Mouse (Mus musculus): ENCODE measurements at regions not wholly inside any gene's neighbourhood (a gene's known extent, or its start where the extent isn't known, plus 50 kb on each side); places are given as distances from the start of the nearest gene placed in this dataset.
A peak's percentile ranks its signal among the peaks of the same experiment; 100 is the strongest.
"Not testable (repeated sequence)": the region's sequence is repeated elsewhere in the genome, so short reads cannot be mapped to it uniquely, and the experiment has no call there.

DNA sequence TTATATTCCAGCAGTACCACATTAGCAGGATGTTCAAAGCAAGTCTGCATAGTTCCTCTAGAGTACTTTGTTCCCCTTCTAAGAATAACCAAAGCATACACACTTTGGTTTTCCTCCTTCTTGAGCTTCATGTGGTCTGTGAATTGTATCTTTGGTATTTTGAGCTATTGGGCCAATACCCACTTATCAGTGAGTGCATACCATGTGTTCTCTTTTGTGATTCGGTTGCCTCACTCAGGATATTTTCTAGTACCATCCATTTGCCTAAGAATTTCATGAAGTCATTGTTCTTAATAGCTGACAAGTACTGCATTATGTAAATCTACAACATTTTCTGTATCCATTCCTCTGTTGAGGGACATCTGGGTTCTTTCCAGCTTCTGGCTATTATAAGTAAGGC is 535.3 kb upstream of the N6amt1 start:
- DNase-seq (ENCODE audit: extremely low read depth, insufficient read length, low spot score): not testable (repeated sequence)

DNA sequence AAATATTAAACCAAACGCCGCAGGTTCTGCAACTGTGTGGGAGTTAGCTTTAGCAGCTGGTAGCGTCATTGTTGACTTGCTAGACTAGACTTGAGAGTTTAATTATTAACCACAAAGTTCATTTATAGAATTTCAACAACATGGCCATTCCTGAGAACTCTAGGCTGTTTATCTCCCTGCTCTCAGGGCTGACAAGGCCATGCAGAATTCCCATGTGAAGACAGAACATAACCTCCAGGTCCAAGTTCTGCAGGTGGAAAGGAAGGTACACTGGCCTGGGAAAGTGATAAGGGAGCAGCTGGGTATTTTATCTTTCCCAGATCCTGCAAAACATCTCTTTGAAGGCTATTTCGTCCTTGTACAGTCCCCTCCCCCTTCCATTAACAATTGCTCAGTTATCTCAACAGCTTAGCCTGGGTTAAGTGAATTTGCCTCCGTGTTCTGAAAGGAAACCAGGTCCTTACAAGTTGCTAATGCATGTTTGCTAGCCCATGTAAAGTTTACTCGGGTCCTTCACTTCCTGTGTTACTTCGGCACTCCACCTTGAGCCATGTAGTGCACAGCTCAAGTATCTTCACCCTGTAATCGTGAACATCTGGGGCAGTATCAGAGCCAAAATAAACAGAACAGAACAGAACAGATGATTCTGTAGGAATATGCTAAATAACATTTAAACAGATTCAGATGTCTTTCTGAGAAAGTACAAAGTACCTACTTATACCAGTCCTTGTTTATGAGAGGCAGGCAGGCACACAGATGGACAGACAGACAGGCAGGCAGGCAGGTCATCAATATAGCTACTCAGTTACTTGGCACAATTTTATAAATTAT is 537.0 kb upstream of the N6amt1 start:
- DNase-seq (ENCODE audit: extremely low read depth, insufficient read length, low spot score): no peak

DNA sequence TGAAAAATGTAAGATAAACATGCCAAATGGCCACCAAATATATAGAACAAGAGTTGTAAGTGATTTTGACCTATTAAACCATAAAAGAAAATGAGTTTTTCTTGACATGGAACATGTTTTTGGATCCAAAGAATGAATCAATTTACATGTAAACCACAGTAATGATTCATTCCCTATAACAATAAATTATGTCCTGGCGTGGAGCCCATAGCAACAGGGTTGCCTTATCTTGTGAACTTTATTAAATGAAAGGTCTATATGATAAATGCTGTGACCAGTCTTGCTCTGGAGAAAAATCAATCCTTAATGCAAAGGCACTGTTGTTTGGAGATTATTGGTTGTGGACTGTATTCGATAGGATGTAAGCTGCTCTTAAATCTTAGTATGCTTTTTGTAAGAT is 538.0 kb upstream of the N6amt1 start:
- DNase-seq (ENCODE audit: extremely low read depth, insufficient read length, low spot score): no peak

DNA sequence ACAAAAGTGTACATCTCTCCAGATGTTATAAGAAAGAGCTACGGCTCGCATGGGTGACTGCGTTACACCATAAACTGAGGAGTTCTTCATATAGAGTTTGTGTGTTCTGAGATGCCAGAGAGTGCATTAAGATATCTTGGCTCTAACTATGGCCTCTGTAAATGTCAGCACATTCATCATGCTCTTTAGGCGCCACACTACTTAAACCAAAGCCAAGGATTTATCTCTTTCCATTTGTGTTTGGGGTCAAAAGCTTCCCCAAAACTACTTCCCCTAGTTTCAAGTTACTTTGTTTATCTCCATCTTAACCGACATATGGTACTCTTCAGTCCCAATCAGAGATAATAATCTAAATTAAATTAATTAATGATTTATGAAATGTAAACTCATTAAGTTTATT is 541.3 kb upstream of the N6amt1 start:
- no peak for DNase-seq (ENCODE audit: extremely low read depth, insufficient read length, low spot score)

DNA sequence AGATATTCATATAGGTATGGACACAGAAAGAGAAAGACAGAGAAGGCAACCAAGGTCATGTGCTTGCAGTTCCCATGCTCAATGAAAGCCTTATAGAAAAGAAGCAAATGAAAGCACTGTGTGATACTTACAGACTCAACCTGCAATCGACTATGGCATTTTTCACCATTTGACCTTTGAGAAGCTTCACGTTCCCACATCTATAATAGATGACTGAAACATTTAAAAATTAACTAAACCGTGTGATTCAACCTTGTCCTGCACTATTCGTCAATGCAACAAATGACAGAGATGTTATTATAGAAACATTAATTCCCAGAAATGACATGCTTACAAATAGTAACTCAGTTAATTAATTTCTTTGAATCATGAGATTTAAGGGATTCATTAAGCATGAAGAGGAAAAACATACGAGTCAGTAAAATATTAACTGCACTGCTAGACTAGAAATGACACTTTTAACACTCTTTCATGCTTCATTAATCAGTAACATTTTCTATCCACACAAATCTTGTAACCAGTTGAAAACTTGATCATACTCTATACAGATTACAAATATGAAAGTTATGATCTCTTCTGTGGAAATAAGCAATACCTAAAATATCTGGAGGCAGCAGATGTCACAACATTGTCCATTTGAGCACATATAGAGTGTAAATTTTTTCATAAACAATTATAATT is 545.2 kb upstream of the N6amt1 start:
- DNase-seq (ENCODE audit: extremely low read depth, insufficient read length, low spot score): no peak

DNA sequence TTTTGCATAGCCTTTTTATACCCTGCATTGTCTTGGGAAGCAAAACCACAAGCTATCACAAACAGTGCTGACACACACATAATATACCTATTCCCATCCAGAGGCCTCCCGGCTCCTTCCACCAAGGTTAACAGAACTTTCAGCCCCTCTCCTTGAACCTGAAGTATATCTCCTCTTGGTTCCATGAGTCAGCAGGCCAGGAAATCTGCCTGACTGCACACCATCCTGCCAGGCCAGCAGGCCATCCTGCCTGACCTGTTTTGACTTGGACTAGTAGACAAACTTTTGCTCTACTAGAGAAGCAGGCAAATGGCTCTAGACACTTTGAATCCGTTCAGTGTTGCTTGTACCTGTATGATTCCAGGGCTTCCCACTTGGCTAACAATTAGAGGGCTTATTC is 547.6 kb upstream of the N6amt1 start:
- no peak for DNase-seq (ENCODE audit: extremely low read depth, insufficient read length, low spot score)

DNA sequence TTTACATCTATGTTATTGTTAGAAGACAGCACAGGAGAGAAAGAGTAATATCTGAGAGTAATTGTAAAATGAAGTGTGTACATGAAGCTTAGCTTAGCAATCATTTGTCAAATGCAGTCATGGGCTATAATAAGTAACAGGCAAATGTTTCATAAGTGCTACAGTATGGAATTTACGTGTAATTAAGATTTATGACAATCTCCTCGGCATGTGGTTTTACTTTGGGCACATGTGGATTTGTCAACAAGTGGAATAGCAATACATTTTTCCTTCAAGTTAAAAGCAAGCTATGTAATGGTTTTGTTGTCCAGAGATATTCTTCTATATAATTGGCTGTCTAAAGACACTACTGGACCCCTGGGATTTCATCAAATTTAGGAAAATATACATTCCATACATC is 577.9 kb upstream of the N6amt1 start:
- no peak for DNase-seq (ENCODE audit: extremely low read depth, insufficient read length, low spot score)

DNA sequence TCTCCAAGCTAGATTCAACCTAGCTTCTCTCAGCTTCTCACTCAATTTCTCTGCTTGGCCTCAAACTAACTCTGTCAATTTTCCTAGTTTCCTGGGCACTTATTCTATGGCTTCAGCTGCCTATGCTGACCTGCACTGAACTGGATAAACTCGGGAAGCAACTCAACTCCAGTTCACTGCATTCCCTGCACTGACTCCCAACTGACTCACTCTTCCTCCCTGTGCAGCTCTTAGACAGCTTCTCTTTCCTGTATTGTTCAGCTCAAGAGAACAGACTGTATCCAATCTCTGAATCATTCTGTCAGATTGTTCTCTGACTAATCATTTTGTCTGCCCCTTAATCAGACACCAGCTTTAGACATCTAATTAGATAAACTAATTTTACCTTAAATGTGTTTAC is 581.4 kb upstream of the N6amt1 start:
- DNase-seq (ENCODE audit: extremely low read depth, insufficient read length, low spot score): no peak

DNA sequence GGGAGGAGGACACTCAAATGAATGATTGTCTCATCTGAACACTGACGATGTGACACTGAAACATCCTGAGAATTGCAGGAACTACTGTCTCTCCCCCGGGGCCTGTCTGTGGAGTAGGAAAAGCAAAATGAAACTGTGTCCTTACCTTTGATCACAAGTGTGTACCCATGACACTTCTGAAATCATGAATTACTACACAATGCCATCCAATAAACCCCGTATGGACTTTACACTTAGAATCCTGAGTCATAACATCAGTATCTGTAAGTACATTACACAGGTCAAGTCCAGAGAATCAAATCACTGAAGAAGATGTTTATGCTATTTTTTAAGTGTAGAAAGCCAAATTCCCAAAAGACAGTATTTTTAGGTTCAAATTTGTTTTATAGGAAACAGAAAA is 585.1 kb upstream of the N6amt1 start:
- DNase-seq (ENCODE audit: extremely low read depth, insufficient read length, low spot score): no peak

DNA sequence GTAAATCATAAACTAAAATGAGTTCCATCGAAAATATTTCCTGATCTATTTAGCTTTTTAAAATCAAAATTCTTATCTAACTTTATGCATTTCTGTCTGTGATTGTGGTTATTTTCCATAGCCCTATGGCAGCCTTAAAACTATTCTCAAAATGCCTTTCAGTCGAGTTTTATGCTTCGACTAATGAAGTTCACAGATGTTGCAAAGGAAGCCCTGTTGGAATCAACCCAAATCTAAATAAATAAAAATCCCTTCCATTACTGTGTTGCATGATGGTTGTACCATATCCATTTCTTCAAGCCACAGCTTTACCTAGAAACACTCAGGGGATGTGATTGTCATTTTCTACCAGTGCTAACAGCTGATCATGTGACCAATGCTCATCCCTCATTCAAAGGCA is 585.6 kb upstream of the N6amt1 start:
- no peak for DNase-seq (ENCODE audit: extremely low read depth, insufficient read length, low spot score)

DNA sequence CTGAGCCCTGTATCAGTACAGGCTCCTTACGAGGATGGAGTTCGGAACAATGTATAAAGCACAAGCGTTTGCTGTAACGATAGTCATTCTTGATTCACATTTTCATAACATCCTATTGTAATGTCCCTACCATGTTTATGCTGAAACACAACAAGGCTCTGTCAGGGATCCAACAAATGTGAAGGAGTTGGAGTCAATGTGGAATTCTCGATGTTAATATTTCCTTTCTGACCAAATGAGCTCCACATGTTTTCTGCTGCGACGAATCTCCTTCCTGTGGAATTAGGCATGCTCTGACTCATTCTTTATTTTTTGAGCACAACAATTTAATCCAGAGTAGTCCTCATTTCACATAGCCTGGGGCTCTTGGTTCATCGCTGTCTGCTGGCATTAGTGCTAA is 588.0 kb upstream of the N6amt1 start:
- DNase-seq (ENCODE audit: extremely low read depth, insufficient read length, low spot score): no peak

DNA sequence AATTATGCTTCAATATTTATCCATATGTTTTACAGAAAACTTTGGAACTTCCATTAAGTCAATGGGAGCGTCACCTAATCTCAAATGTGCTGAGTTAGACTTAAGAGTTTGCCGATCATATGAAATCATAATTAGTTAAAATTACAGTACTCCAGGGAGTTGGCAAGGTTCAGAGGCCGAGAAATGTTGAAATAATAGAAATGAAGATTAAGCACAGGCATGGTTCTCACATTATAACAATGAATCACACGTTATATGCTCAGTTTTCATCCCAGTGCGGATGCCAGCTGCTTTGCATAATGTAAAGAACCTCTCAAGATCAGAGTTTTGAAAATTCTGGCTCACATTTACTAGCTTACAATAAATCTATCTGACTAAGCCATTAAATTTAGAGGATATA is 612.7 kb upstream of the N6amt1 start:
- no peak for DNase-seq (ENCODE audit: extremely low read depth, insufficient read length, low spot score)

DNA sequence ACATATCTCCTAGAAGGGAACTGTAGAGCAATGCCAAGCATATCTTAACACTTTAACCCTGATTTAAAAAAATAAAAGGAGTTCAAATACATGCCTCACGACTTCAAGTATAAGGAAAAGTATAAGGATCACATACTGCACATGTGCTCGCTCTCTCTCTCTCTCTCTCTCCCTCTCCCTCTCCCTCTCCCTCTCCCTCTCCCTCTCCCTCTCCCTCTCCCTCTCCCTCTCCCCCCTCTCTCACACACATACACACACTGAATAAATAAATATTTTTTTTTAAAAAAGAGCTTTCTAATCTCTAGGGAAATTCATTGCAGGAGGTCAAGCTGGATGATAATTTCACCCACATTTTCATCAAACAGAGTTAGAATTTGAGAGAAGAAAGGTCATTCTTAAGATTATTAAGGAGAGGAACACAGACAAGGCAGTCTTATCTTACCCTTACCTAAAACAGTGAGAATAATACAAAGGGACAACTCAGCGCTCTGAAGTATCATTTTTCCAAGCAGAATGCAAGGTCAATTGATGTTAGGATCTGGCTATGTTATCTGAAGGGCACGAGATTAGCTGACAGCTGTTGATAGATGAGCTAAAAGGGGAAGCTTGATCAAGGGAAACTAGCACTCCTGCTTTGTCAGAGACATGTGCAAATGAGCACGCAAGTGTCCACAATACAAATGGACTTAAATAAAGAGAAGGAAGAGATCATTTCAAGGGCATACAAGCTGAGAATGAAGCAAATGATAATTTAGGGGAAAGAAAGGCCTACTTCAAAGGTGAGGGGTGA is 634.8 kb upstream of the N6amt1 start:
- DNase-seq (ENCODE audit: extremely low read depth, insufficient read length, low spot score): no peak

DNA sequence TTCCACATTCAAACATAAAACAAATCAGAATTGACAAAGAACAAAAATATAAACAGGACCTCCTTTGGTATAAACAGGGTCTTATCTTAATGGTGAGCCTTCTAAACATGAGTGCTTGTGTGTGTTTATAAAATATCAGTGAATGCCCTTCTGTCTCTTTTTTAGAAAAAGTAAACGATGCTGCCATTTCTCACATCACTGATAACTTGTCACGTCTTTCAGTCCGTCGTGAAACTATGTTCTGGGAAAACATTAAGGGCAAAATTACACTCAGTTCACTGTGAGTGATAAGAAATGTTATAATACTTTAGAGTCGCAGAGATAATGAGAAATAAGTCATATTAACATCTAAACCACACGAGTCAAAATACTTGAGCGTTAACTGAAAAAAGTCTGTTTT is 635.6 kb upstream of the N6amt1 start:
- no peak for DNase-seq (ENCODE audit: extremely low read depth, insufficient read length, low spot score)

DNA sequence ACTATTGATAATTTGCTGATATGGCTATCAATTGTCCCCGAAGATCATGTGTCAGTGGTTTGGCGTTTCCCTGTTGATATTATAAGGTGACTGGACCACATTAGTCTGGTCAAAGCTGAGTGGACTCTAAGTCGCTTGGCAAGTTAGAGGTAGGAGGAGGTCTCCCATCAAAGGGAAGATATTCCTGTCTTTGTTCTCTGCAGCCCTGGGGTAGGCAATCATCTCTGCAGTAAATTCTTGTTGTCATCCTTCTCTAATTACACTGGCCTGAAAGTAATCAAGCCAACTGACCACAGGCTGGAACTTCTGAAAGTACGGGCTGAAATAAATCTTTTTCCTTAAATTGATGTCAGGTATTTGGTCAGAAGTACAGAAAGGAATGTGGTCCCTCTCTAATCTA is 652.3 kb upstream of the N6amt1 start:
- DNase-seq (ENCODE audit: extremely low read depth, insufficient read length, low spot score): no peak

DNA sequence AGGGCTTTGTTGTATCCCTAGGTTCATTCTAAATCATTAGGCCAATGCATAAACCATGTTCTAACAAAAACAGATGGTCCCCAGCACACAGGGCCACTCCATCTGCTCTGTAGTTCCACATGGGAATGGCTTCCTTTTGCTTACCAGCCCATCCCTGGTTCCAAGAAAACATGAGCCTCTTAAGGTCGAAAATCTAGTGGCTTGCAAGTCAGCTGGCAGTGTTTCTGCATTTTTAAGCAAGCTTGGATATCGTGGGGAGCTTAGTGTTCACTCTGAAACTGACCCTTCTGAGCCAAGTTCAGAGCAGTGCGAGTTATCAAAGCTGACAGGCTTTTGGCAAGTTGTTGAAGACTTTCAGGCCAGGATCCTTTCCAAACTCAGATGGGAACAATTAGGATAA is 659.5 kb upstream of the N6amt1 start:
- no peak for DNase-seq (ENCODE audit: extremely low read depth, insufficient read length, low spot score)

DNA sequence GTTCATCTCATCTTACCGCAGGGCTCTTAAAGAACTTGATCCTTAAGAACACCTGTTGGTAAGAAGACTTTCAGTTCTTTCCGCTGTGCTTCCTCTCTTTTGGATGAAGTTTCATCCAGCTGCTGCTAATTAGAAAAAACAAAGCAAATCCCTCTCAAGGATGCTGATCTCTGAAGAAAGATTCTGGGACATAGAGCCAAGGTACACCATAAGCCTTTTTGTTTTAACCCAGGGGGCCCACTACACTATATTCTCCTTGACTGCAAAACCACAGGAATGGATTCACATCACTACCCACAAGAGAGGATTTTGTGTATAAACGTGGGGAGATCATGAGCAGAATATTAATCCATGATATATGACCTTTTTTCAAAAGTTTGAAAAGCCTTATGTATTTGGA is 694.8 kb upstream of the N6amt1 start:
- DNase-seq (ENCODE audit: extremely low read depth, insufficient read length, low spot score): no peak

DNA sequence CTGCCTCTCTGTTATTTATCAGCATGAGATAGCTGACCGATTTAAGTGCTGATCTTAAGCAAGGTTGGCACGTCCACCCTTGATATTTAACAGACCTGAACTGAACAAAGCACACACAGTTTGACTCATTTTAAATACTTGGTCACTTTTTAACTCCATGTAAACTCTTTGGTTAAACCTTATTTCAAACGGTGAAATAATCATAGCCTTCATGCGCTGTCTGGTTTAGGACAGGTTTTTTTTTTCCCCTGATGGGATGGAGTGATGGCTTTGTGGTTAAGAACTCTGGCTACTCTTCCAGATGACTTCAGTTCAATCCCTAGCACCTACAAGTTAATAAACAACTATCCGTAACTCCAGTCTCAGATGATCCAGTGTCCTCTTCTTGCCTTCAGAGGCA is 706.7 kb upstream of the N6amt1 start:
- no peak for DNase-seq (ENCODE audit: extremely low read depth, insufficient read length, low spot score)

DNA sequence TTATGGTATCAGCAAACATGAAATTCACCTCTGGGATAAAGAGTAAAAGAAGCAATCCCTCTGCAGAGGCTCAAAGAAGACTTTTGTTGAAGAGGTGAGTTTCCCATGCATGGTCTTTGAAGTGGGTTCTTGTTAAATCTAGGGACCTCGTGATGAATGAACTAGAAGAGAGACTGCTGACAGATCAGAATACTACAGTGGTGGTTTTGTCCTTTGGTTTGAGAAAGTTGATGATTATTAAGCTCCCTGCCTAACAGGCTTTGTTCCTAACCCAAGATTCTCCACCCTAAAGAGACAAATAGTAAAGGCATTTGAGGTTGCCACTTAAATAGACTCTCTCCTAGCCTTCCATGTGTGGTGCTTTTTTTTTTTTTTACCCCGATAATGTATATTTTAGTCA is 707.2 kb upstream of the N6amt1 start:
- DNase-seq (ENCODE audit: extremely low read depth, insufficient read length, low spot score): no peak

DNA sequence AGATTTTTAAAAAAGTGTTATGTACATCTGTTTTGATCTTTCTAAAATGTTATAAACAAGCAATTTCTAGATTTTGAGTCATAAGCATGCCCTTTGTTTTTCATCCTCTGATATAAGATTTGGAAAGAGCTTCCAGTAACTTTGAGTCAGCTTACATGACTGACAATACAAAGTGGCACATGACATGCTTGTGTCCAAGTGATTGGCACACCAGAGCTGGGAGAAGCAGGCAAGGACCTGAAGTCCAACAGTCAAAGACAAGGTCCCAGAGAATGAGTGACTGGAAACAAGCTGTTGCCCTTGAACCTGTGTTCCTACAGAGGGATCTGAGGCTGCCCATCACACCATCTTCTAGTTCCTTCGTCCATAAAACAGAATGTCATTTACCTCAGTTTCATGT is 708.5 kb upstream of the N6amt1 start:
- peak; percentile 0 for DNase-seq (ENCODE audit: extremely low read depth, insufficient read length, low spot score)

DNA sequence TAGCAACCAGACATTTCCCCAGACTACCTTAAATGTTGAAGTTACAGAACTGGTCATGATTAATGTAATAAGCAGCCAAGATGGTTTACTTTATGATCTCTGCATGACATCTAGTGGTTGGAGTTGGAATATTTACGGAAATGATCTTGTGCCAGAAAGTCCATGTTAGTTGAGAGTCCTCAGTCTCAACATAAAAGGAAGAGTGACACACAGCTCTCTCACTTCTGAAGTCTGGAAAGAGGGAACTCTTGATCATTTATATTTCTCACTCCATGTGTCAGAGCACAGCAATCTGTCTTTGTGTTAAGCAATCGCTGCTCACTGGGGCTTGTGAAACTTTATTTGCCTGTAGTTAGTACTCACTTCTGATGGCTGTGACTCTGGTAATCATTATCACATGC is 709.1 kb upstream of the N6amt1 start:
- DNase-seq (ENCODE audit: extremely low read depth, insufficient read length, low spot score): peak; percentile 33

DNA sequence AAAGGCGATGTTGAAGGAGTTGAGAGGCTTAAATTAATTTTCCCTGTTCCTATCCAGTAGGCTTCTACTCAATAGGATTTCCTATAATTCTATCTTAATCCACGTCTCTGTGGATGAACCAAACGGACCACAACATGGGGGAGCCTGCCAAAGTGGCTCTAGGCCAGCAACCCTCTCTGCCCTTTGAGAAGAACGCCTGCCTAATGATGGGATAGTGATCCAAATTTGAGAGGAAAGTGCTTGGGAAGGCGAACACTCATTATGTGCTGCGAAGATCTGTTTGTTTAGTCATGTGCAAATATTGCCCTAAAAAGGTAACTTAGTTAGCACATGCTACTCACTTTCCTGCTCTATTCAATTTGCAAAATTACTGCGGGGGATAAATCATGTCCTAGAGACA is 702.5 kb upstream of the Adamts5 start:
- DNase-seq (ENCODE audit: extremely low read depth, insufficient read length, low spot score): no peak

All from 3134 (cell line).